Mouse (Mus musculus): ENCODE measurements around the gene Zfp658. TPM values are rescaled to one million over a fixed set of nuclear protein-coding genes. Genes with fewer than 3 reads are reported as not detected.
A peak's percentile ranks its signal among the peaks of the same experiment; 100 is the strongest.

The Zfp658 gene
- polyA plus RNA-seq, 1 experiment from 2014 or later: 10.4 TPM

DNA sequence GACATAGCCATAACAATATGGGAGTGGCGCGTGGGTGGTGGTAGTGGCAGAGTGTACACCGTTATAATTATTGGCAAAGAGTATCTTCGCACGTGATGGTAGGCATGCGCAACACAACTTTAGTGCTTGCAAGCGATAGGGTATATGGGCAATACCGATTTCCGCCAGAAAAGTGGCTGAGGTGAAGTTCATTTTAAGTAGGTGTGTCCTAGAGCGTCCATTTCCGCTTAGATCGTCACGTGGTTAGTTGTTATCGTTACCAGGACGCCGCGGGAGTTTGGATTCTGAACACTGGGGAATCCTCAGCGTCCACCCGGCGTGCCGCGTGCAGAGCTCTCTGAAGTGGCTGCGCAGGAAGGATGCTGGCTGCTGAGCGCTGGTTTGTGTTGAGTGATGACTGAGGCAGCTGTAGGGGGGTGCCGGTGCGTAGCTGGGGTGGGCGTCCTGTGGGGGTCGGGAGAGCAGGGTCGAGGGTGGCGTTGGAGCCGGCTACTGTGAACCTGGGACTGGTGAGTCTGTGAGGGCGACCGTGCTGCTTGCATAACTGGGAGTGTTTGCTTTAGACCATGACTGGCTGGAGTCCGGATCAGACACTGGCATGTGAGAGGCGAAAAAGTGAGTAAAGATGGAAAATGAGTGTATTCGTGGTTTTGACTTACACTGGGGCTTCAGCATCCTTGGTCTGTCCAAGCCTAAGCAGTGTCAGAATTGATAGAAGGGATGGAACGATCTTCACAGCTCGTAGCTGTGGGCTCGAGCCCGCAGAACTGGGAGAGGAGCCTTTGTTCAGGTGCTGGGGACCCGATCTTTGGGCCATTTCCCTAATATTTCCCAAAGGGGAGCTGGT is 45.1 kb downstream of the Zfp658 start, which contains the start of gene Zfp819:
Gene Zfp819 (plus strand): TSS at position 274 of the 847 bp plus-strand sequence.
- peak within 1 kb of the TSS; percentile 89 for H3K4me2 ChIP-seq
- H3K4me1 ChIP-seq: peaks cover 11% of the 10 kb centered on the region
- 11% methylated on average over 41 of the region's 41 CpGs for WGBS
- H3K27ac ChIP-seq: no peak within 1 kb of the TSS
- ATAC-seq (replicated peaks): peak; percentile 93
- peak within 1 kb of the TSS; percentile 31 for H3K9ac ChIP-seq
- no peaks in the 10 kb centered on the region for H3K9me3 ChIP-seq
- peak within 1 kb of the TSS; percentile 46 for H3K4me3 ChIP-seq
- H3K36me3 ChIP-seq (replicated peaks): no peaks in the 10 kb centered on the region
- H3K27me3 ChIP-seq (replicated peaks): 0 out of 2 replicates have a peak, but pooled peaks cover 3% of the 10 kb centered on the region

GRCm38 (mm10) chr7:43607743-43608287 is 45.8 kb downstream of the Zfp658 start:
- H3K27me3 ChIP-seq (replicated peaks): 0 out of 2 replicates have a peak, but pooled peaks cover 3% of the 10 kb centered on the region
- H3K9ac ChIP-seq: no peak overlapping the region
- peaks cover 6% of the 10 kb centered on the region; the same call in 1 of the 2 replicates for H3K4me1 ChIP-seq
- peak overlapping the region; percentile 89 for H3K4me2 ChIP-seq
- no peak overlapping the region for H3K27ac ChIP-seq
- no peaks in the 10 kb centered on the region for H3K9me3 ChIP-seq
- no peak for ATAC-seq (replicated peaks)
- WGBS: 33% methylated on average over 5 of the region's 5 CpGs
- no peaks in the 10 kb centered on the region for H3K36me3 ChIP-seq (replicated peaks)
- peak overlapping the region; percentile 46 for H3K4me3 ChIP-seq

- WGBS: 81% methylated on average over 7 of the region's 7 CpGs
- no peak for ATAC-seq (replicated peaks)
- H3K4me1 ChIP-seq: peaks cover 6% of the 10 kb centered on the region; the same call in 1 of the 2 replicates
These were observed 46.3 kb downstream of the Zfp658 start for GRCm38 (mm10) chr7:43608316-43608824.

GRCm38 (mm10) chr7:43613816-43614551 is 51.9 kb downstream of the Zfp658 start:
- Histone ChIP-seq H3K27me3 (replicated peaks) (no peaks in the 10 kb centered on the region), H3K27ac (no peak overlapping the region), H3K4me1 (no peaks in the 10 kb centered on the region), H3K9ac (no peak overlapping the region), H3K4me3 (no peak overlapping the region), H3K4me2 (no peak overlapping the region), H3K36me3 (replicated peaks) (no peaks in the 10 kb centered on the region), H3K9me3 (no peaks in the 10 kb centered on the region)
- no peak for ATAC-seq (replicated peaks)
- WGBS: 84% methylated on average over 14 of the region's 14 CpGs

More at GRCm38 (mm10) chr7:43608316-43608824, 46.3 kb downstream of the Zfp658 start:
- H3K27me3 ChIP-seq (replicated peaks): 0 out of 2 replicates have a peak, but pooled peaks cover 3% of the 10 kb centered on the region
- no peak overlapping the region for H3K4me2 ChIP-seq
- H3K4me3 ChIP-seq: no peak overlapping the region
- H3K9ac ChIP-seq: no peak overlapping the region
- H3K36me3 ChIP-seq (replicated peaks): no peaks in the 10 kb centered on the region
- H3K9me3 ChIP-seq: no peaks in the 10 kb centered on the region
- no peak overlapping the region for H3K27ac ChIP-seq

DNA sequence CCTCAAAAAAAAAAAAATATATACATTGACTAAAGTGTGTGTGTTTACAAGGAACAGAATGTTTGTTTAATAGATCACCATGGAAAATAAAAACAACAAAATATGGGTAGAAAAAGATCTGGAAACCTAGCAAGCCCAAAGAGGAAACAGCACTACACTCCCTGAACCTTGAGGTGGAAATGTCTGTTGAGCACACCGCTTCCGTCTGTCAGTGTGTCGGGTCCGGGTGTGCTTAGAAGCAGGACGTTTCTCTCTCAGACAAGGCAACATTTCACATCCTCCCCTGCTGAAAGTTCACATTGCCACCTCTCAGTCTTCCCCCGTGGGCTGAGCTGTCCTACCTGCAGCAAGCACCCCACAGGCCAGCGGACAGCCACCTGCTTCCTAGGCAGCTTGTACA is 60.9 kb downstream of the Zfp658 start:
- H3K27me3 ChIP-seq (replicated peaks): no peaks in the 10 kb centered on the region
- ATAC-seq (replicated peaks): no peak
- no peaks in the 10 kb centered on the region for H3K36me3 ChIP-seq (replicated peaks)
- no peak overlapping the region for H3K4me2 ChIP-seq
- H3K4me1 ChIP-seq: peaks cover 4% of the 10 kb centered on the region; the same call in 1 of the 2 replicates
- no peak overlapping the region for H3K9ac ChIP-seq
- no peak overlapping the region for H3K27ac ChIP-seq
- H3K4me3 ChIP-seq: no peak overlapping the region
- no peaks in the 10 kb centered on the region for H3K9me3 ChIP-seq
- WGBS: 82% methylated on average over 7 of the region's 7 CpGs

GRCm38 (mm10) chr7:43623819-43624218 is 61.8 kb downstream of the Zfp658 start:
- no peaks in the 10 kb centered on the region for H3K27me3 ChIP-seq (replicated peaks)

More at GRCm38 (mm10) chr7:43623819-43624218, 61.8 kb downstream of the Zfp658 start:
- Histone ChIP-seq H3K4me1 (peaks cover 4% of the 10 kb centered on the region; the same call in 1 of the 2 replicates), H3K9me3 (no peaks in the 10 kb centered on the region), H3K27ac (no peak overlapping the region), H3K36me3 (replicated peaks) (no peaks in the 10 kb centered on the region), H3K4me2 (peak overlapping the region; percentile 28; the same call in 1 of the 2 replicates), H3K9ac (no peak overlapping the region), H3K4me3 (no peak overlapping the region)
- ATAC-seq (replicated peaks): no peak
- WGBS: 11% methylated on average over 10 of the region's 10 CpGs

Other genes with a start within 250 kb of the Zfp658 start
- 20.1 and 22.7 TPM in 2 replicates for gene Zfp715, start 249.0 kb upstream of the Zfp658 start, polyA plus RNA-seq (2015; fragmentation: Nextera tagmentation; extraction: Ambion mirVana)
- gene Siglecf, start 210.9 kb upstream of the Zfp658 start, polyA plus RNA-seq (2015; fragmentation: Nextera tagmentation; extraction: Ambion mirVana): 0.17 and 0.34 TPM in 2 replicates
- 0.05 TPM in 1 of 2 replicates, not detected in the other for gene Siglecg, start 154.1 kb upstream of the Zfp658 start, polyA plus RNA-seq (2015; fragmentation: Nextera tagmentation; extraction: Ambion mirVana)
- gene Lim2, start 134.6 kb upstream of the Zfp658 start, polyA plus RNA-seq (2015; fragmentation: Nextera tagmentation; extraction: Ambion mirVana): not detected in 2 replicates
- gene Nkg7, start 125.2 kb upstream of the Zfp658 start, polyA plus RNA-seq (2015; fragmentation: Nextera tagmentation; extraction: Ambion mirVana): 0.25 TPM in 1 of 2 replicates, not detected in the other
- not detected in 2 replicates for gene Cldnd2, start 121.5 kb upstream of the Zfp658 start, polyA plus RNA-seq (2015; fragmentation: Nextera tagmentation; extraction: Ambion mirVana)
- 117 and 130 TPM in 2 replicates for gene Etfb, start 118.2 kb upstream of the Zfp658 start, polyA plus RNA-seq (2015; fragmentation: Nextera tagmentation; extraction: Ambion mirVana)
- gene Gm45233, start 118.1 kb upstream of the Zfp658 start, polyA plus RNA-seq (2015; fragmentation: Nextera tagmentation; extraction: Ambion mirVana): not detected in 2 replicates
- 15.6 and 16.0 TPM in 2 replicates for gene Vsig10l, start 99.1 kb upstream of the Zfp658 start, polyA plus RNA-seq (2015; fragmentation: Nextera tagmentation; extraction: Ambion mirVana)
- gene Iglon5, start 72.2 kb upstream of the Zfp658 start, polyA plus RNA-seq (2015; fragmentation: Nextera tagmentation; extraction: Ambion mirVana): 9.7 and 10.0 TPM in 2 replicates
- 0.06 TPM in 1 of 2 replicates, not detected in the other for gene 4931406B18Rik, start 56.3 kb upstream of the Zfp658 start, polyA plus RNA-seq (2015; fragmentation: Nextera tagmentation; extraction: Ambion mirVana)
- gene Cd33, start 17.8 kb upstream of the Zfp658 start, polyA plus RNA-seq (2015; fragmentation: Nextera tagmentation; extraction: Ambion mirVana): 0.41 and 0.95 TPM in 2 replicates
- 14.6 and 15.3 TPM in 2 replicates for gene Zfp719, start 17.4 kb downstream of the Zfp658 start, polyA plus RNA-seq (2015; fragmentation: Nextera tagmentation; extraction: Ambion mirVana)
- gene Zfp819, start 44.9 kb downstream of the Zfp658 start, polyA plus RNA-seq (2015; fragmentation: Nextera tagmentation; extraction: Ambion mirVana): 0.33 and 0.43 TPM in 2 replicates
- gene Ceacam18, start 72.5 kb downstream of the Zfp658 start, polyA plus RNA-seq (2015; fragmentation: Nextera tagmentation; extraction: Ambion mirVana): not detected in 2 replicates
- 0.47 and 0.53 TPM in 2 replicates for gene Siglece, start 97.9 kb downstream of the Zfp658 start, polyA plus RNA-seq (2015; fragmentation: Nextera tagmentation; extraction: Ambion mirVana)
- gene Ctu1, start 109.8 kb downstream of the Zfp658 start, polyA plus RNA-seq (2015; fragmentation: Nextera tagmentation; extraction: Ambion mirVana): 27.6 and 33.8 TPM in 2 replicates
- not detected in 2 replicates for gene Klk14, start 128.2 kb downstream of the Zfp658 start, polyA plus RNA-seq (2015; fragmentation: Nextera tagmentation; extraction: Ambion mirVana)
- gene Klk13, start 150.3 kb downstream of the Zfp658 start, polyA plus RNA-seq (2015; fragmentation: Nextera tagmentation; extraction: Ambion mirVana): 0.13 and 0.21 TPM in 2 replicates
- not detected in 2 replicates for gene Klk12, start 206.6 kb downstream of the Zfp658 start, polyA plus RNA-seq (2015; fragmentation: Nextera tagmentation; extraction: Ambion mirVana)
- gene Klk11, start 212.3 kb downstream of the Zfp658 start, polyA plus RNA-seq (2015; fragmentation: Nextera tagmentation; extraction: Ambion mirVana): 0.17 TPM in 1 of 2 replicates, not detected in the other
- gene Klk10, start 218.8 kb downstream of the Zfp658 start, polyA plus RNA-seq (2015; fragmentation: Nextera tagmentation; extraction: Ambion mirVana): 0.12 and 0.17 TPM in 2 replicates
- gene Klk9, start 229.6 kb downstream of the Zfp658 start, polyA plus RNA-seq (2015; fragmentation: Nextera tagmentation; extraction: Ambion mirVana): 0.12 and 0.27 TPM in 2 replicates
- gene Klk8, start 235.3 kb downstream of the Zfp658 start, polyA plus RNA-seq (2015; fragmentation: Nextera tagmentation; extraction: Ambion mirVana): 7.3 and 10.0 TPM in 2 replicates
- not detected in 2 replicates for gene Klk7, start 249.0 kb downstream of the Zfp658 start, polyA plus RNA-seq (2015; fragmentation: Nextera tagmentation; extraction: Ambion mirVana)